Mouse (Mus musculus) neural tube, embryonic 11.5 days (tissue): ENCODE measurements around the gene Top3b. TPM values are rescaled to one million over a fixed set of nuclear protein-coding genes. Genes with fewer than 3 reads are reported as not detected.
"Not testable (repeated sequence)": the region's sequence is repeated elsewhere in the genome, so short reads cannot be mapped to it uniquely, and the experiment has no call there.

Experiments used
- ATAC-seq: fragments of 200-750 bp; cut with Nextera tagmentation; 2 replicates; pipeline ENCODE4 v1.8.0; 2017; ENCODE audit warnings: moderate number of reproducible peaks, mild to moderate bottlenecking, moderate TSS enrichment, moderate library complexity; ENCODE audit not compliant: insufficient read depth, low FRiP score, low TSS enrichment
- DNase-seq: peaks from one replicate; pipeline ENCODE4 v3.0.0-alpha.2; 2015; ENCODE audit warnings: low spot score
- H3K27ac ChIP-seq: fragments of 300-500 bp; sonication (generic); 2 replicates; pipeline ENCODE4 v1.5.1; 2014; ENCODE audit warnings: low read depth, mild to moderate bottlenecking, low read length
- H3K27me3 ChIP-seq: fragments of 300-500 bp; sonication (generic); 2 replicates; pipeline ENCODE4 v1.6.1; 2014; ENCODE audit warnings: mild to moderate bottlenecking, low read length, mixed read lengths; ENCODE audit not compliant: control insufficient read depth, insufficient read depth
- H3K36me3 ChIP-seq: fragments of 300-500 bp; sonication (generic); 2 replicates; pipeline ENCODE4 v1.6.1; 2014; ENCODE audit warnings: mild to moderate bottlenecking, low read length, moderate library complexity, mixed read lengths; ENCODE audit not compliant: control insufficient read depth, insufficient read depth
- H3K4me1 ChIP-seq: fragments of 300-500 bp; sonication (generic); 2 replicates; pipeline ENCODE4 v1.6.1; 2014; ENCODE audit warnings: low read length, mixed read lengths; ENCODE audit not compliant: control insufficient read depth, insufficient read depth
- H3K4me2 ChIP-seq: fragments of 300-500 bp; sonication (generic); 2 replicates; pipeline ENCODE4 v1.6.1; 2014; ENCODE audit warnings: low read depth, mild to moderate bottlenecking, moderate library complexity
- H3K4me3 ChIP-seq: fragments of 300-500 bp; sonication (generic); 2 replicates; pipeline ENCODE4 v1.5.1; 2014; ENCODE audit warnings: low read depth, low read length
- H3K9ac ChIP-seq: fragments of 300-500 bp; sonication (generic); 2 replicates; pipeline ENCODE4 v1.6.1; 2014; ENCODE audit warnings: mild to moderate bottlenecking, low read length
- H3K9me3 ChIP-seq: fragments of 300-500 bp; sonication (generic); 2 replicates; pipeline ENCODE4 v1.6.1; 2016; ENCODE audit warnings: low read length; ENCODE audit not compliant: control insufficient read depth
- WGBS: fragments of 180-500 bp; shearing (Covaris S2); extraction: QIAGEN DNeasy Blood & Tissue Kit; methylation state at CpG from one replicate; pipeline ENCODE4 v1.1.7; 2014; 5-methylcytosine and 5-hydroxymethylcytosine counted together
- polyA plus RNA-seq: library from polyadenylated mRNA; unstranded; fragments of >200 nt; fragmentation: Nextera tagmentation; extraction: Ambion mirVana; gene quantifications from 2 replicates; pipeline ENCODE4 v1.2.1, GENCODE M21; 2014

Gene Top3b
- polyA plus RNA-seq, 1 experiment from 2014 or later: 67.0 TPM

DNA sequence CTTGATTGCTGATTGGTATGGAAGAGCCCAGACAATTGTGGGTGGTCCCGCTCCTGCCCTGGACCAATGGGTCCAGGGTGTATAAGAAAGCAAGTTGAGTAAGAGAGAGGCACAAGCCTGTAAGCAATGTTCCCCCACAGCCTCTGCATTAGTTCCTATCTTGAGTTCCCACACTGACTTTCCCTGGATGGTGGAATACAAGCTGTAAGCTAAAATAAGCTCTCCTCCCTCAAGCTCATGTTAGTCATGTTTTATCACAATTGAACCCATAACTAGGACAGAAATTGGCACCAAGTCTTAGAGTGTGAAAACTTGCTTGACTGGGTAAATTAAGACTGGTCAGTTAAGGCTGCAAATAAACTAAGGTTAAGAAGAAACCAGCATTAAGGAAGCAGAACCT, 15.0 kb upstream of the Top3b start:
- no peak for ATAC-seq

DNA sequence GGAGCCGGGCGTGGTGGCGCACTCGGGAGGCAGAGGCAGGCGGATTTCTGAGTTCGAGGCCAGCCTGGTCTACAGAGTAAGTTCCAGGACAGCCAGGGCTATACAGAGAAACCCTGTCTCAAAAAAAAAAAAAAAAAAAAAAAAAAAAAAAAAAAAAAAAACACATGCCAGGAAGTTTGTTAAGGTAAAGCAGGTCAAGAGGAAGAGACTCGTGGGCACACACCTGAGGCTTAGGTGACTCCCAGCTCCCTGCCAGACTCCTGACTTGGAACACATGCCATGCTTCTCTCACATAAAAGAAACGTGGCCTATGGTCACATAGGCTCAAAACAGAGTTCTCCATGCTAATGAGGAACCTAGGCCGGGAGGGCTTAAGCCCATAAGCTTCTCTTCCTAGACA, 14.5 kb upstream of the Top3b start:
- H3K9ac ChIP-seq, ATAC-seq, H3K4me2 ChIP-seq, H3K4me1 ChIP-seq, H3K27ac ChIP-seq, DNase-seq, H3K4me3 ChIP-seq, H3K27me3 ChIP-seq, H3K36me3 ChIP-seq, H3K9me3 ChIP-seq: not testable (repeated sequence)
- whole genome bisulfite sequencing: 87% methylated on average over 9 of the region's 9 CpGs

More for the DNA sequence above, 15.0 kb upstream of the Top3b start:
- WGBS: 91% methylated on average over 1 of the region's 1 CpGs
- H3K27ac ChIP-seq: no peak overlapping the region
- H3K36me3 ChIP-seq: no peaks in the 10 kb centered on the region
- DNase-seq: no peak
- no peaks in the 10 kb centered on the region for H3K9me3 ChIP-seq
- no peak overlapping the region for H3K4me3 ChIP-seq
- no peaks in the 10 kb centered on the region for H3K27me3 ChIP-seq
- H3K4me1 ChIP-seq: no peaks in the 10 kb centered on the region
- H3K9ac ChIP-seq: no peak overlapping the region
- no peak overlapping the region for H3K4me2 ChIP-seq

DNA sequence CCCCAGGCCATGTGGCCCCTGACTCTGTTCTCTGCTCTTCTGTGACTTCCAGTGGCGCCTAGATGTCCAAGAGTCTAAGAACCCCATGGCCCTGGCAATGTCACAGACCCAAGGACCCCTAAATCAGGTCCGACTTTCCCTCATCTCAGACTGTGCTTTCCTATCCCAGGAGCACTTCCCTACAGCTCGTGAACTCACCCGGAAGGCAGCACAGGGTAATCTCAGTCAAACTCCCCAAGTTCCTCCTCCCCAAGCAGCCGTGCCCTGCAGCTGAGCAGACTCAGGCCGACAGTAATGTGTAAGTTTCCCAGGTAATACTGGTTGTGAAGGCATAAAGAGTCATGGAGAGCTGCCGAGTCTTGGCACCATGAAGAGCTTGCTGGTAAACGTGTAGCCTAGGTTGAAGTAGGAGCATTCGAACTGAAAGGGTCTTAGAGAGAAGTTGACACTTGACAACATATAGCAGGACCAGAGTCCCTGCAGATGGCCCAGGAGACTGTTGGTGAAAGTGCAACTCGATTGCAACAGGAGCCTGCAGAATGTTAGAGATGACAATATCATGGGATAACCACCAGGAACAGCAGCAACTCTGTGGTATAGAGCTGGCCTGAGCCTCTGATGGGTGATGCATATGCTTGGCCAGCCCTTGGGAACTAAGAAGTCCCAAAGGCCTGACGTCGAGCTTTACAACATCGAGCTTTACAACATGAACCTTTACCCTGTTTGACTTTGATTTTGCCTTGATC, 13.6 kb upstream of the Top3b start:
- no peaks in the 10 kb centered on the region for H3K4me1 ChIP-seq
- no peak overlapping the region for H3K27ac ChIP-seq
- no peak overlapping the region for H3K9ac ChIP-seq
- ATAC-seq: no peak
- H3K27me3 ChIP-seq: no peaks in the 10 kb centered on the region
- no peak overlapping the region for H3K4me3 ChIP-seq
- WGBS: 80% methylated on average over 13 of the region's 13 CpGs
- no peak for DNase-seq
- H3K4me2 ChIP-seq: no peak overlapping the region
- no peaks in the 10 kb centered on the region for H3K36me3 ChIP-seq
- no peaks in the 10 kb centered on the region for H3K9me3 ChIP-seq

- H3K4me3 ChIP-seq: no peak overlapping the region
- H3K9ac ChIP-seq: no peak overlapping the region
- no peak overlapping the region for H3K27ac ChIP-seq
- no peak overlapping the region for H3K4me2 ChIP-seq
- no peaks in the 10 kb centered on the region for H3K27me3 ChIP-seq
- no peaks in the 10 kb centered on the region for H3K4me1 ChIP-seq
- no peak for ATAC-seq
- H3K36me3 ChIP-seq: no peaks in the 10 kb centered on the region
- no peaks in the 10 kb centered on the region for H3K9me3 ChIP-seq
- 85% methylated on average over 3 of the region's 3 CpGs for WGBS
- no peak for DNase-seq
Measured at GRCm38 (mm10) chr16:16862288-16862687, 8.2 kb upstream of the Top3b start.

DNA sequence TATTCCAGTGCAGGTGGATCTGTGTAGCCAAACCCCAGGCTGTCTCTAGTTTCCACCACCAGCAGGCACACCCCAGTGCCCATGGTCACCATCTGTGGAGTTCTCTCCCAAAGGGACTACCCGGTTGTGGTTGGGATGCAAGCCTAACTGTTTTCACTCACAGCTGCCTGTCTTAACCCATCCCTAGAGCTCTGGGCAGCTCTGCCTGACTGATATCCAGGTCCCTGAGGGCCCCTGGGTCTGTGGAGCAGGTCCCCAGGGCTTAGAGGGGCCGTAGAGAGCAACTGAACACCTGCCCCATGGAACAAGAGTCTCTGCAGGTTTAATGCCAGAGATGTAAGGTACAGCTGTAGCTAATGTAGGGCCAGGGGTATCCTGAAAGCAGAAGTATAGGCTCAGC, 6.6 kb upstream of the Top3b start, which contains the start of gene Igll1:
TSS of gene Igll1 (minus strand) at position 8 of the 400 bp plus-strand sequence.
- Histone ChIP-seq H3K36me3 (no peaks in the 10 kb centered on the region), H3K9me3 (no peaks in the 10 kb centered on the region), H3K4me3 (no peak within 1 kb of the TSS), H3K4me1 (no peaks in the 10 kb centered on the region), H3K4me2 (no peak within 1 kb of the TSS), H3K27me3 (no peaks in the 10 kb centered on the region), H3K9ac (no peak within 1 kb of the TSS), H3K27ac (no peak within 1 kb of the TSS)
- ATAC-seq (no peak), DNase-seq (no peak)
- 86% methylated on average over 2 of the region's 2 CpGs for WGBS

GRCm38 (mm10) chr16:16865217-16865616, 5.3 kb upstream of the Top3b start:
- Histone ChIP-seq H3K9ac (no peak overlapping the region), H3K9me3 (no peaks in the 10 kb centered on the region), H3K4me1 (no peaks in the 10 kb centered on the region), H3K27ac (no peak overlapping the region), H3K36me3 (no peaks in the 10 kb centered on the region), H3K27me3 (no peaks in the 10 kb centered on the region), H3K4me2 (no peak overlapping the region), H3K4me3 (no peak overlapping the region)
- ATAC-seq: no peak
- no peak for DNase-seq

DNA sequence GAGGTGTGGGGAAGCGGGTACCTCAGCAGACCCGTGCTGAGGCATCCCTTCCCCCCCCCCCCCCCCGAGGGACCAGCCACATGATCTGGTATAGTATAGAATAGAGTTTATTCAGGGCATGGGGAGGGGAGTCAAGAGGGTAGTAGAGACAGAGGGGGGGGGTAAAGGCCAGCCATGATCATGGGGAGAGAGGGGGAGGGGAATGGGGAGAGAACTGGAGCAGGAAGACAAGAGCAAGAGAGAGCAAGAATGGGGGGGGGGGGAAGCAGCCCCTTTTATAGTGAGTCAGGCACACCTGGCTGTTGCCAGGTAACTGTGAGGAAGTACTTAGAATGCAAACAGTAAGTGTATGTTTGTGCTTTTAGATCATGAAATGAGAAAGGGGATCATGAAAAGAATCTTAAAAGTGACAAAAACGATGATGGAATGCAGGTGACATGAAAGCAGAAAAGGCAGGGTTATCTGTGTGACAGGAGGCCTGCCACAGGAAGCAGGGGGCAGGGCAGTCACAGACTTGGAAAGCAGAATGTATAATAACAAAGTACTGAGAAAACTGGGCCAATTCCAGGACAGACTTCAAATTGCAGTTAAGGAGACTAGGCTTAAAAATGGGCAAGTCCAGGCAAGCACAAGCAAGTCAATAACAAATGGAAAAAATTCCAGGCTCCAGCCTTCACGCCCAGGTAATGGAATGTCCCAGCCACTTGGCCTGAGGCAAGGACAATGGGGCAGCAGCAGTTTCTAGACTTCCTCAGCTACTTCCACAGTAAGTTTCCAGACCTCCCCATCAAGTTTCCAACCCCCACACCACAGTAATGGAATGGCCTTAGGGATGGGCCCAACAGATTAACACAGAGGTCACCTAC, 4.6 kb upstream of the Top3b start:
- Histone ChIP-seq H3K4me1 (no peaks in the 10 kb centered on the region), H3K27me3 (no peaks in the 10 kb centered on the region), H3K4me3 (no peak overlapping the region), H3K36me3 (no peaks in the 10 kb centered on the region), H3K9me3 (no peaks in the 10 kb centered on the region), H3K4me2 (no peak overlapping the region), H3K9ac (no peak overlapping the region), H3K27ac (no peak overlapping the region)
- DNase-seq (no peak), ATAC-seq (no peak)
- 64% methylated on average over 4 of the region's 5 CpGs for WGBS

DNA sequence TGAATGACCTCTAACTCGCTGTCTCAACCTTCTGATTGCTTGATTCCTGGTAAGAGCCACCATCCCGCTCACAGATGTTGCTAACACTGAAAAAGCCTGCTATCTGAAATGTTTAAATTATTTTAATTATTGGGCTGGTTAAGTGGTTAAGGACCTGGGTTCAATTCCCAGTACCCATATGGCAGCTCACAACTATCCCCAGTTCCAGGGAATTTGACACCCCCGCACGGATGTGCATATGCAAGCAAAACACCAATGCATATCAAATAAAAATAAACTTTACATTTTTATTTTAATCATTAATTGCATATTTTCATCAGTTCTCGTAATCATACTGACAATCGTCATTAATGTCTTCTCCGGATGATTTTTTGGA, 307 bp upstream of the Top3b start:
- ATAC-seq (peak; percentile 54), DNase-seq (no peak)
- peak overlapping the region; percentile 72 for H3K4me3 ChIP-seq
- H3K27me3 ChIP-seq: no peaks in the 10 kb centered on the region
- no peaks in the 10 kb centered on the region; the same call in 1 of the 2 replicates for H3K36me3 ChIP-seq
- no peaks in the 10 kb centered on the region for H3K9me3 ChIP-seq
- no peaks in the 10 kb centered on the region; the same call in 1 of the 2 replicates for H3K4me1 ChIP-seq
- H3K9ac ChIP-seq: peak overlapping the region; percentile 81; the same call in 1 of the 2 replicates
- peak overlapping the region; percentile 49 for H3K4me2 ChIP-seq
- no peak overlapping the region for H3K27ac ChIP-seq
- 42% methylated on average over 7 of the region's 7 CpGs for WGBS
